In the genomic region with DNA sequence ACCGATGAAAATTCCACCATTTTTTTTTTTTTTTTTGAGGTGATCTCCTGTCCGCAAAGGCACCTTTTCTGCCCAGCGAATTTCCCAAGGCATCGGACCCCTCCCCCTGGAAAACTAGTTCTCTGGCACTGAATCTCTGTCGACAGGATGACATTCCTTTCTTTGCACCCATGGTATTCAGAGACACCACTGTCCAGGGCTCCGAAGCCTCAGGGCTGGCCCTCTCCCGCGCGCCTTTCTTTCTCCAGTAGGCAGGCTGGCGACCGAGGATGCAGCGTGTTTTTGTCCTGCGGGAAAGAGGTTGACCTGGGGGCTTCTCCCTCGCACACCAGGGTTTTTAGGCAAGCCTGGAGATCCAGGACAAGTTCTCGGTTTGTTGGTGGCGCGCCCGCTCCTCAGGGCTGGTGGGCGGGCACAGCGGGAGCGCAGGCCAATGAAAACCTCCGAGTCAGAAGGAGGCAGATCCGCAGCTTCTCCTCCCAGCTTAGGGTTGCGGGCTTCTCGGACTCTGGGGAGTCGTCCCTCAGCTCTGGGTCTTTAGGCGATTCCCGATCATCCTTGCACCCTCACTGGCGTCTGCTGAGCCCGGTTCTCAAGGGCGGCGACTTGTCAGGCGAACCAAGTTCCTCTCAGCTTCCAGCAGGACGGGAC, we compare ENCODE assay signal across 12 mouse cellular contexts. TPM values are rescaled to one million over a fixed set of nuclear protein-coding genes. Genes with fewer than 3 reads are reported as not detected.
DNase-seq lines count a peak whose midpoint lies in the region; ATAC-seq and TF ChIP-seq lines count a peak whose summit lies in the region.
"Not testable (repeated sequence)": the region's sequence is repeated elsewhere in the genome, so short reads cannot be mapped to it uniquely, and the experiment has no call there.
"Had no signal": no experiment of that assay in that cellular context is flagged by ENCODE, and none has a peak within 500 bp of the region (broad histone marks: within the 10 kb centered on the region; RNA-seq: fewer than 3 reads in every experiment).

No protein-coding gene starts in this region.

- H3K9ac ChIP-seq in forebrain, postnatal 0 days; hindbrain, embryonic 11.5 days (ENCODE audit: low read depth, low read length); kidney, embryonic 14.5 days (ENCODE audit: low read depth, low read length); liver, embryonic 12.5 days; midbrain, embryonic 11.5 days (ENCODE audit: low read length): not testable (repeated sequence)

- H3K4me3 ChIP-seq in forebrain, postnatal 0 days (ENCODE audit: low read depth, low read length); hindbrain, embryonic 11.5 days (ENCODE audit: low read depth, low read length); kidney, embryonic 14.5 days (ENCODE audit: low read length); liver, embryonic 12.5 days; midbrain, embryonic 11.5 days (ENCODE audit: low read depth, low read length): not testable (repeated sequence)

- 0% methylated on average over 15 of the region's 34 CpGs for WGBS in forebrain, postnatal 0 days
- under 1% methylated on average over 14 of the region's 34 CpGs for WGBS in hindbrain, embryonic 11.5 days
- 1% methylated on average over 14 of the region's 34 CpGs for WGBS in kidney, embryonic 14.5 days
- 0% methylated on average over 17 of the region's 34 CpGs for WGBS in liver, embryonic 12.5 days (ENCODE audit: insufficient replicate concordance)
- 1% methylated on average over 14 of the region's 34 CpGs for WGBS in midbrain, embryonic 11.5 days

- H3K4me1 ChIP-seq in forebrain, postnatal 0 days (ENCODE audit: insufficient read depth); hindbrain, embryonic 11.5 days (replicated peaks; ENCODE audit: control insufficient read depth, insufficient read depth, low read length); kidney, embryonic 14.5 days (ENCODE audit: control insufficient read depth, insufficient read depth, low read length); liver, embryonic 12.5 days; midbrain, embryonic 11.5 days (ENCODE audit: control insufficient read depth, insufficient read depth, low read length): not testable (repeated sequence)

- ATAC-seq in CD4-positive, CD25-positive, alpha-beta regulatory T cell, adult 4 months: peak; percentile 50
- ATAC-seq in forebrain, postnatal 0 days: peak; percentile 42; the same call in 1 of the 2 replicates
- peak; percentile 87 for ATAC-seq in hindbrain, embryonic 11.5 days (ENCODE audit: low FRiP score)
- peak; percentile 86 for ATAC-seq in kidney, embryonic 14.5 days (ENCODE audit: low FRiP score, low TSS enrichment)
- ATAC-seq in liver, embryonic 12.5 days: peak; percentile 42; the same call in 1 of the 2 replicates
- ATAC-seq in midbrain, embryonic 11.5 days (ENCODE audit: low FRiP score): peak; percentile 86
- ATAC-seq in neutrophil, adult 5-6 weeks (ENCODE audit: extremely low read depth, insufficient number of reproducible peaks, low FRiP score, poor library complexity, severe bottlenecking): peak; percentile 33; the same call in 1 of the 2 replicates

- H3K36me3 ChIP-seq in forebrain, postnatal 0 days (ENCODE audit: insufficient read depth); hindbrain, embryonic 11.5 days (ENCODE audit: control insufficient read depth, insufficient read depth, low read length); kidney, embryonic 14.5 days (ENCODE audit: control insufficient read depth, insufficient read depth, low read length); liver, embryonic 12.5 days; midbrain, embryonic 11.5 days (ENCODE audit: control insufficient read depth, insufficient read depth, low read length): not testable (repeated sequence)

- DNase-seq in cerebellum, postnatal 14 days: peak; percentile 0 to 2
- peak; percentile 0 for DNase-seq in forebrain, postnatal 0 days
- peak; percentile 7 for DNase-seq in hindbrain, embryonic 11.5 days (ENCODE audit: low spot score)
- not testable (repeated sequence) for DNase-seq in midbrain, embryonic 11.5 days (ENCODE audit: low spot score, missing footprints)

- H3K27me3 ChIP-seq in forebrain, postnatal 0 days (ENCODE audit: insufficient read depth, low read length); hindbrain, embryonic 11.5 days (ENCODE audit: control insufficient read depth, insufficient read depth, low read length); kidney, embryonic 14.5 days (ENCODE audit: control insufficient read depth, insufficient read depth, low read length); liver, embryonic 12.5 days (replicated peaks); midbrain, embryonic 11.5 days (ENCODE audit: control insufficient read depth, insufficient read depth, low read length): not testable (repeated sequence)

- TF ChIP-seq CTCF in forebrain, postnatal 0 days (IDR thresholded peaks at IDR 0.05; ENCODE audit: low read depth): not testable (repeated sequence)

- H3K9me3 ChIP-seq in forebrain, postnatal 0 days (ENCODE audit: low read length); hindbrain, embryonic 11.5 days (ENCODE audit: control insufficient read depth, low read length); kidney, embryonic 14.5 days (ENCODE audit: control insufficient read depth, low read length); liver, embryonic 12.5 days (replicated peaks); midbrain, embryonic 11.5 days (ENCODE audit: control insufficient read depth, low read length): not testable (repeated sequence)

- H3K4me2 ChIP-seq in forebrain, postnatal 0 days (ENCODE audit: low read depth); hindbrain, embryonic 11.5 days (replicated peaks; ENCODE audit: low read depth, low read length); kidney, embryonic 14.5 days (replicated peaks; ENCODE audit: low read depth, low read length): not testable (repeated sequence)
- 0 out of 2 replicates have a peak overlapping the region, but pooled peaks have one; percentile 33 for H3K4me2 ChIP-seq in liver, embryonic 12.5 days
- H3K4me2 ChIP-seq in midbrain, embryonic 11.5 days: peak overlapping the region; percentile 19; the same call in 1 of the 2 replicates

- H3K27ac ChIP-seq in forebrain, postnatal 0 days (ENCODE audit: low read depth, low read length); hindbrain, embryonic 11.5 days (ENCODE audit: low read depth, low read length); kidney, embryonic 14.5 days (ENCODE audit: low read depth, low read length); liver, embryonic 12.5 days; midbrain, embryonic 11.5 days (ENCODE audit: low read depth, low read length): not testable (repeated sequence)

RNA-seq across cellular contexts. Expression of a gene that starts 14.8 kb away (rescaled TPM):
- not detected for polyA plus RNA-seq in CD4-positive, CD25-positive, alpha-beta regulatory T cell, adult 4 months (2017; shearing (Covaris generic))
- total RNA-seq in forebrain, postnatal 0 days (2014; rRNA removed): not detected in 2 replicates
- not detected in 2 replicates for polyA plus RNA-seq in forebrain, postnatal 0 days (2015; fragmentation: Nextera tagmentation; extraction: Ambion mirVana)
- not detected in 2 replicates for polyA plus RNA-seq in hindbrain, embryonic 11.5 days (2014; fragmentation: Nextera tagmentation; extraction: Ambion mirVana)
- not detected in 2 replicates for polyA plus RNA-seq in kidney, embryonic 14.5 days (2014; fragmentation: Nextera tagmentation; extraction: Ambion mirVana)
- not detected in 2 replicates for polyA plus RNA-seq in liver, embryonic 12.5 days (2016; fragmentation: Nextera tagmentation; extraction: Ambion mirVana)
- not detected in 2 replicates for polyA plus RNA-seq in midbrain, embryonic 11.5 days (2014; fragmentation: Nextera tagmentation; extraction: Ambion mirVana)
- not detected in 2 replicates for total RNA-seq in neutrophil, adult 5-6 weeks (2017)
- total RNA-seq: G1E; gastrocnemius, postnatal 36 days; left cerebral cortex, postnatal 25 days had no signal
- polyA plus RNA-seq: forebrain, embryonic 10.5 days; G1E had no signal

RNA-seq across cellular contexts. Expression of a gene that starts 36.4 kb away (rescaled TPM):
- polyA plus RNA-seq in CD4-positive, CD25-positive, alpha-beta regulatory T cell, adult 4 months (2017; shearing (Covaris generic)): not detected
- total RNA-seq in forebrain, postnatal 0 days (2014; rRNA removed): not detected in 2 replicates
- not detected in 2 replicates for polyA plus RNA-seq in forebrain, postnatal 0 days (2015; fragmentation: Nextera tagmentation; extraction: Ambion mirVana)
- not detected in 2 replicates for polyA plus RNA-seq in hindbrain, embryonic 11.5 days (2014; fragmentation: Nextera tagmentation; extraction: Ambion mirVana)
- polyA plus RNA-seq in kidney, embryonic 14.5 days (2014; fragmentation: Nextera tagmentation; extraction: Ambion mirVana): not detected in 2 replicates
- not detected in 2 replicates for polyA plus RNA-seq in liver, embryonic 12.5 days (2016; fragmentation: Nextera tagmentation; extraction: Ambion mirVana)
- not detected in 2 replicates for polyA plus RNA-seq in midbrain, embryonic 11.5 days (2014; fragmentation: Nextera tagmentation; extraction: Ambion mirVana)
- total RNA-seq in neutrophil, adult 5-6 weeks (2017): not detected in 2 replicates
- total RNA-seq: gastrocnemius, postnatal 36 days; left cerebral cortex, postnatal 25 days had no signal
- polyA plus RNA-seq: forebrain, embryonic 10.5 days; G1E had no signal

Comparison
In these comparisons a context has a peak if more than half of its experiments do, and no peak if none do; other contexts are left out.
1. ATAC-seq: peak in every context shown above with its lines; median percentile 87 in hindbrain, embryonic 11.5 days; 86 in kidney, embryonic 14.5 days; 86 in midbrain, embryonic 11.5 days; 50 in CD4-positive, CD25-positive, alpha-beta regulatory T cell, adult 4 months; 42 in forebrain, postnatal 0 days; 42 in liver, embryonic 12.5 days; 33 in neutrophil, adult 5-6 weeks.